In genomic region chr9:59679678-59680533, GRCm38 (mm10) we compare ENCODE assay signal across 8 mouse cellular contexts. TPM values are rescaled to one million over a fixed set of nuclear protein-coding genes. Genes with fewer than 3 reads are reported as not detected.
DNase-seq lines count a peak whose midpoint lies in the region; ATAC-seq and TF ChIP-seq lines count a peak whose summit lies in the region.

Gramd2 (plus strand) TSS chr9:59680144.

- peaks cover 46% of the 10 kb centered on the region for H3K36me3 ChIP-seq in hindbrain, embryonic 12.5 days

- intact Hi-C loops in left cerebral cortex, adult 2 months (cut with DNase I), result loop anchor here (1.0 kb wide), 1 partner anchor 24 kb away; the partner anchor contains the start of gene Pkm

- H3K9ac ChIP-seq in hindbrain, embryonic 12.5 days, result peak within 1 kb of the TSS; percentile 67

- H3K27ac ChIP-seq in hindbrain, embryonic 12.5 days, result no peak within 1 kb of the TSS
- peak within 1 kb of the TSS; percentile 78 for H3K27ac ChIP-seq in left cerebral cortex, adult 2 months

- no peak; the same call in 1 of the 2 replicates for TF ChIP-seq CTCF in left cerebral cortex, adult 2 months (IDR thresholded peaks at IDR 0.05)

- peak; percentile 96 for ATAC-seq in hindbrain, embryonic 12.5 days (ENCODE audit: low FRiP score)

- DNase-seq in Muller cell, postnatal 12 days (ENCODE audit: inconsistent ontology term), result peak; percentile 84
- peak; percentile 78 for DNase-seq in cerebellum, adult 8-10 months
- peak; percentile 84 for DNase-seq in forelimb bud, embryonic 11.5 days (ENCODE audit: low read depth, low spot score)
- peak; percentile 77 for DNase-seq in left cerebral cortex, adult 2 months (ENCODE audit: extremely low spot score in 1 of 2, low spot score in 2 of 2)
- peak; percentile 86 for DNase-seq in lung, postnatal 36 days
- DNase-seq in retina, postnatal 7 days (ENCODE audit: low read depth, low spot score), result peak; percentile 50
- DNase-seq in urinary bladder, postnatal 25 days (ENCODE audit: low spot score), result peak; percentile 76

- H3K4me1 ChIP-seq in hindbrain, embryonic 12.5 days, result peaks cover 14% of the 10 kb centered on the region

- H3K4me2 ChIP-seq in hindbrain, embryonic 12.5 days (replicated peaks), result peak within 1 kb of the TSS; percentile 95

- H3K27me3 ChIP-seq in hindbrain, embryonic 12.5 days, result peaks cover 30% of the 10 kb centered on the region

- no peaks in the 10 kb centered on the region for H3K9me3 ChIP-seq in hindbrain, embryonic 12.5 days (replicated peaks)

- peak within 1 kb of the TSS; percentile 46 for H3K4me3 ChIP-seq in hindbrain, embryonic 12.5 days
- H3K4me3 ChIP-seq in left cerebral cortex, adult 2 months, result peak within 1 kb of the TSS; percentile 65

- WGBS in hindbrain, embryonic 12.5 days, result 2% methylated on average over 46 of the region's 47 CpGs

RNA-seq across cellular contexts. Expression of gene Gramd2, which starts in this region (rescaled TPM):
- polyA plus RNA-seq in hindbrain, embryonic 12.5 days (2016; fragmentation: Nextera tagmentation; extraction: Ambion mirVana), result 0.46 and 0.83 TPM in 2 replicates
- total RNA-seq in left cerebral cortex, adult 2 months (2021), result 10 to 100 TPM in 1 of 2 experiments, 1 to 10 TPM in 1; 8.6 to 10.7 TPM

Comparison
In these comparisons a context has a peak if more than half of its experiments do, and no peak if none do; other contexts are left out.
1. Peak in ATAC-seq, H3K4me3 ChIP-seq, H3K9ac ChIP-seq and H3K4me2 ChIP-seq in hindbrain, embryonic 12.5 days; RNA of the gene not detected or under 1 TPM.